Mouse (Mus musculus) intestine, embryonic 16.5 days (tissue): Measurements from ENCODE around the gene 3110082I17Rik. TPM values are rescaled to one million over a fixed set of nuclear protein-coding genes. Genes with fewer than 3 reads are reported as not detected.
A peak's percentile ranks its signal among the peaks of the same experiment; 100 is the strongest.

Experiments used
- ATAC-seq: fragments of 200-750 bp; cut with Nextera tagmentation; 2 replicates; pipeline ENCODE4 v1.8.0; 2017; ENCODE audit warnings: moderate TSS enrichment, moderate library complexity
- H3K27ac ChIP-seq: fragments of 300-500 bp; sonication (generic); 2 replicates; pipeline ENCODE4 v1.5.1; 2014; ENCODE audit warnings: mild to moderate bottlenecking, low read length
- H3K27me3 ChIP-seq: fragments of 300-500 bp; sonication (generic); replicated peaks from 2 replicates; pipeline ENCODE4 v1.6.1; 2014; ENCODE audit warnings: low read length, control low read depth, mixed read lengths; ENCODE audit not compliant: control insufficient read depth, insufficient read depth
- H3K36me3 ChIP-seq: fragments of 300-500 bp; sonication (generic); 2 replicates; pipeline ENCODE4 v1.6.1; 2014; ENCODE audit warnings: low read length, control low read depth; ENCODE audit not compliant: control insufficient read depth, insufficient read depth
- H3K4me1 ChIP-seq: fragments of 300-500 bp; sonication (generic); 2 replicates; pipeline ENCODE4 v1.6.1; 2014; ENCODE audit warnings: low read length, control low read depth, mixed read lengths; ENCODE audit not compliant: control insufficient read depth, insufficient read depth
- H3K4me2 ChIP-seq: fragments of 300-500 bp; sonication (generic); 2 replicates; pipeline ENCODE4 v1.6.1; 2014; ENCODE audit warnings: low read depth, low read length, control low read depth
- H3K4me3 ChIP-seq: fragments of 300-500 bp; sonication (generic); 2 replicates; pipeline ENCODE4 v1.5.1; 2014; ENCODE audit warnings: mild to moderate bottlenecking, low read length
- H3K9ac ChIP-seq: fragments of 300-500 bp; sonication (generic); 2 replicates; pipeline ENCODE4 v1.6.1; 2014; ENCODE audit warnings: low read depth, low read length
- H3K9me3 ChIP-seq: fragments of 300-500 bp; sonication (generic); 2 replicates; pipeline ENCODE4 v1.6.1; 2016; ENCODE audit warnings: low read length, control low read depth; ENCODE audit not compliant: control insufficient read depth
- WGBS: fragments of 180-500 bp; shearing (Covaris S2); extraction: QIAGEN DNeasy Blood & Tissue Kit; methylation state at CpG from one replicate; pipeline ENCODE4 v1.1.7; 2014; 5-methylcytosine and 5-hydroxymethylcytosine counted together
- polyA plus RNA-seq: library from polyadenylated mRNA; unstranded; fragments of >200 nt; fragmentation: Nextera tagmentation; extraction: Ambion mirVana; gene quantifications from 2 replicates; pipeline ENCODE4 v1.2.1, GENCODE M21; 2015

3110082I17Rik gene
- polyA plus RNA-seq, 1 experiment from 2014 or later, result 35.5 TPM

DNA sequence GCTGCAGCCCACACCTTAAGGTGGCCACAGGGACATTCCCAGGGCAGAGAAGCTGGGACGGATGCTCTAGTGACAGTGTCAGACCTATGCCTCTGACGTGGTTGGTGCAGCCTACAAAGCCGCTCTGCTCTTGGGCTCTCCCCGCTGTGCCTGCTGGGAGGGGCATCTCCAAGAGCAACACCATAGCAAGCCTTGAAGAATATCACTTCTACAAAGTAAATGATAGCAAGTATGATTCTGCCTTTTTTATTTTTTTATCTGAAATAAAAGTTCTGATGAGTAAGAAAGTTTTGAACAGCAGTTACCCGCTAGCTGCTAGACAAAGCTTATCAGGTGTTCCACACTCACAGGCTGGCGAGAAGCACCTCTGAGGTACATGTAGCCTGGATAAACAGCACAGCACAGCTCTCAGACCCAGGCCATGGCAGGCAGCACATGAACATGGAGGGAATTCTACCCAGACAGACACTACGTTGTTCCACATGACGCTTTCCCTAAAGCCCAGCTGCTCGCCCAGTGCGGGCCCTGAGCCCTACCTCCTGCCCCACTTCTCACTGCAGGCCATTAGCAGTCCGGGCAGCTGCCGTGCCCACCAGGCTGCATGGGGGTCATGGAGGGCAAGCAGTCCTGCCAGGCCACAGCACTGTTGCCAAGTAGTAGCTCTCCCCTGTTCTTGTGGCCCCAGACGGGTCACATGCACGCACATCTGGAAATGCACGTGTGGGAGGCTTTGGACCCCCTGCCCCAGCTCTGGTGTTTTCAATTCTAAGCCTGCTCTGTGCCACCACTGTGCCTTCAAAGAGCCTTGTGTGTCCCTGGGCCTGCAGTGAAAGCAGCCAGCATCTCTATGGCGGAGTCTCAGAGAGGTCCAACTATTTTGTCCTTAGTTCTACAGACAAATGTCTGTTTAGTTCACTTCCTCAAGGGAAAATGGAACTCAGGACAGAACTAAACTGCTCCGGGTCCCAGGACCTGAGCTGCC, 71.3 kb downstream of the 3110082I17Rik start:
- Histone ChIP-seq H3K9me3 (no peaks in the 10 kb centered on the region), H3K9ac (0 out of 2 replicates have a peak overlapping the region, but pooled peaks have one; percentile 17), H3K27me3 (no peaks in the 10 kb centered on the region), H3K4me3 (no peak overlapping the region), H3K4me2 (no peak overlapping the region), H3K27ac (peak overlapping the region; percentile 56), H3K36me3 (no peaks in the 10 kb centered on the region), H3K4me1 (peaks cover 18% of the 10 kb centered on the region)
- ATAC-seq, result peak; percentile 55; the same call in 1 of the 2 replicates
- 69% methylated on average over 17 of the region's 17 CpGs for WGBS

DNA sequence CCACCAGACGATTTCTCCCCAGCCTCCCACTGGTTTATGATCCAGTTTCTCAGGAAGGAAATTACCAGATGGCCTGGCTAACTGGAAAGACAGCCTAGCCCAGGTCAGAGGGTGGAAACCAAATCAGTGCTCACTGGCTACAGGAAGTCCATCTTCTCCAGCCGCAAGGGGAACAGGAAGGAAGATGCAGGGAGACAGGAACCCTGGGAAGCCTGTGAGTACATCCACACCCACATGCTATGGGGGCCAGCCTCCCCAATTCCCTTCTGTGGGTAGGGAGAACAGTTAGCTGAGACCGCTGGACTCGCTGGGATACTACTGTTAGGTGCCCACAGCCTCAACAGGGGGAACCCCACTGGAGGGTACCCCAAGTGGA, 72.1 kb downstream of the 3110082I17Rik start:
- Histone ChIP-seq H3K4me2 (no peak overlapping the region), H3K4me3 (no peak overlapping the region), H3K27ac (peak overlapping the region; percentile 56), H3K9ac (0 out of 2 replicates have a peak overlapping the region, but pooled peaks have one; percentile 6), H3K4me1 (peaks cover 19% of the 10 kb centered on the region), H3K27me3 (no peaks in the 10 kb centered on the region), H3K9me3 (no peaks in the 10 kb centered on the region), H3K36me3 (no peaks in the 10 kb centered on the region)
- ATAC-seq, result no peak
- WGBS, result 60% methylated on average over 4 of the region's 4 CpGs

- no peaks in the 10 kb centered on the region for H3K36me3 ChIP-seq
- WGBS, result 79% methylated on average over 10 of the region's 10 CpGs
- H3K9me3 ChIP-seq, result no peaks in the 10 kb centered on the region
- no peak for ATAC-seq
- H3K27me3 ChIP-seq, result no peaks in the 10 kb centered on the region
- H3K9ac ChIP-seq, result 0 out of 2 replicates have a peak overlapping the region, but pooled peaks have one; percentile 6
- H3K4me2 ChIP-seq, result no peak overlapping the region
- H3K27ac ChIP-seq, result peak overlapping the region; percentile 56
- H3K4me1 ChIP-seq, result peaks cover 23% of the 10 kb centered on the region
- no peak overlapping the region for H3K4me3 ChIP-seq
Measured at GRCm38 (mm10) chr5:139387329-139388194, 72.8 kb downstream of the 3110082I17Rik start.

GRCm38 (mm10) chr5:139386047-139386446, 74.3 kb downstream of the 3110082I17Rik start:
- Histone ChIP-seq H3K4me1 (peaks cover 35% of the 10 kb centered on the region), H3K9me3 (no peaks in the 10 kb centered on the region), H3K4me2 (no peak overlapping the region), H3K9ac (no peak overlapping the region), H3K4me3 (no peak overlapping the region), H3K27ac (no peak overlapping the region), H3K27me3 (no peaks in the 10 kb centered on the region), H3K36me3 (no peaks in the 10 kb centered on the region)
- no peak for ATAC-seq
- WGBS, result 92% methylated on average over 5 of the region's 5 CpGs

- WGBS, result 34% methylated on average over 10 of the region's 10 CpGs
- H3K4me2 ChIP-seq, result no peak overlapping the region
Measured at GRCm38 (mm10) chr5:139384531-139384930, 75.8 kb downstream of the 3110082I17Rik start.

DNA sequence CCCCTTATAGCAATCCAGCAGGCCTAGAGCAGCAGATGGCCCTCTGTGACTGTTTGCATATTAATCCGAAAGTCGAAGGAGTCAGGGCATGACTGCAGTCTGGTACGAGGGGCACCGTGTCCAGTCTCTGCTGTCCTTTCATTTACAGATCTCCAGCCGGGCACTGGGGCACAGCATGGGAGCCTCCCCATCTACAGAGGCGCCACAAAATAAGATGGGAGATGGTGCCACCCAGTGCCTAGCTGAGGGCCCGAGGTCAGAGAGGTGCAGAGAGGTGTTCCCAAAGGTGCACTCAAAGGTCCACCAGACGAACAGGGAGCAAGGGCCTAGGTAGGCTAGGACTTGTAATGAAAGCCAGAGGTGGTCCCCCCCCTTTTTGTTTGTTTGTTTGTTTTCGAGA, 77.1 kb downstream of the 3110082I17Rik start:
- Histone ChIP-seq H3K27ac (0 out of 2 replicates have a peak overlapping the region, but pooled peaks have one; percentile 61), H3K27me3 (no peaks in the 10 kb centered on the region), H3K36me3 (no peaks in the 10 kb centered on the region), H3K9me3 (no peaks in the 10 kb centered on the region), H3K9ac (no peak overlapping the region), H3K4me1 (peaks cover 41% of the 10 kb centered on the region), H3K4me3 (no peak overlapping the region), H3K4me2 (no peak overlapping the region)
- no peak for ATAC-seq
- WGBS, result 72% methylated on average over 9 of the region's 9 CpGs

More at GRCm38 (mm10) chr5:139384531-139384930, 75.8 kb downstream of the 3110082I17Rik start:
- no peak overlapping the region for H3K9ac ChIP-seq
- peaks cover 36% of the 10 kb centered on the region for H3K4me1 ChIP-seq
- no peak for ATAC-seq
- no peak overlapping the region for H3K27ac ChIP-seq
- no peaks in the 10 kb centered on the region for H3K9me3 ChIP-seq
- no peaks in the 10 kb centered on the region for H3K27me3 ChIP-seq
- no peaks in the 10 kb centered on the region for H3K36me3 ChIP-seq
- H3K4me3 ChIP-seq, result no peak overlapping the region

GRCm38 (mm10) chr5:139382760-139383159, 77.6 kb downstream of the 3110082I17Rik start:
- H3K4me2 ChIP-seq, result no peak overlapping the region

GRCm38 (mm10) chr5:139381586-139382513, 78.5 kb downstream of the 3110082I17Rik start:
- Histone ChIP-seq H3K4me3 (no peak overlapping the region), H3K4me2 (0 out of 2 replicates have a peak overlapping the region, but pooled peaks have one; percentile 93), H3K27ac (peak overlapping the region; percentile 61; the same call in 1 of the 2 replicates), H3K9ac (peak overlapping the region; percentile 14; the same call in 1 of the 2 replicates), H3K27me3 (no peaks in the 10 kb centered on the region), H3K4me1 (peaks cover 52% of the 10 kb centered on the region), H3K9me3 (no peaks in the 10 kb centered on the region), H3K36me3 (no peaks in the 10 kb centered on the region)
- WGBS, result 77% methylated on average over 18 of the region's 18 CpGs
- ATAC-seq, result peak; percentile 20; the same call in 1 of the 2 replicates

More at GRCm38 (mm10) chr5:139382760-139383159, 77.6 kb downstream of the 3110082I17Rik start:
- Histone ChIP-seq H3K4me1 (peaks cover 42% of the 10 kb centered on the region), H3K4me3 (no peak overlapping the region), H3K27me3 (no peaks in the 10 kb centered on the region), H3K9ac (peak overlapping the region; percentile 14), H3K27ac (peak overlapping the region; percentile 61; the same call in 1 of the 2 replicates), H3K9me3 (no peaks in the 10 kb centered on the region), H3K36me3 (no peaks in the 10 kb centered on the region)
- no peak for ATAC-seq
- 52% methylated on average over 8 of the region's 8 CpGs for WGBS
